Mouse (Mus musculus) hindbrain, embryonic 11.5 days (tissue): Measurements from ENCODE around the gene Rtn4ip1. TPM values are rescaled to one million over a fixed set of nuclear protein-coding genes. Genes with fewer than 3 reads are reported as not detected.
A peak's percentile ranks its signal among the peaks of the same experiment; 100 is the strongest.

Experiments
- ATAC-seq: fragments of 200-750 bp; cut with Nextera tagmentation; 2 replicates; pipeline ENCODE4 v1.8.0; 2017; ENCODE audit warnings: mild to moderate bottlenecking, moderate TSS enrichment, moderate library complexity; ENCODE audit not compliant: low FRiP score
- DNase-seq: peaks from one replicate; pipeline ENCODE4 v3.0.0-alpha.2; 2015; ENCODE audit warnings: low spot score
- H3K27ac ChIP-seq: fragments of 300-500 bp; sonication (generic); 2 replicates; pipeline ENCODE4 v1.5.1; 2014; ENCODE audit warnings: mild to moderate bottlenecking, low read depth, low read length
- H3K27me3 ChIP-seq: fragments of 300-500 bp; sonication (generic); 2 replicates; pipeline ENCODE4 v1.6.1; 2014; ENCODE audit warnings: mild to moderate bottlenecking, low read length, moderate library complexity, mixed read lengths; ENCODE audit not compliant: control insufficient read depth, insufficient read depth
- H3K36me3 ChIP-seq: fragments of 300-500 bp; sonication (generic); 2 replicates; pipeline ENCODE4 v1.6.1; 2014; ENCODE audit warnings: mild to moderate bottlenecking, low read length, moderate library complexity, mixed read lengths; ENCODE audit not compliant: control insufficient read depth, insufficient read depth
- H3K4me1 ChIP-seq: fragments of 300-500 bp; sonication (generic); replicated peaks from 2 replicates; pipeline ENCODE4 v1.6.1; 2014; ENCODE audit warnings: low read length, mixed read lengths; ENCODE audit not compliant: control insufficient read depth, insufficient read depth
- H3K4me2 ChIP-seq: fragments of 300-500 bp; sonication (generic); replicated peaks from 2 replicates; pipeline ENCODE4 v1.6.1; 2014; ENCODE audit warnings: mild to moderate bottlenecking, low read depth, low read length
- H3K4me3 ChIP-seq: fragments of 300-500 bp; sonication (generic); 2 replicates; pipeline ENCODE4 v1.5.1; 2014; ENCODE audit warnings: low read depth, low read length
- H3K9ac ChIP-seq: fragments of 300-500 bp; sonication (generic); 2 replicates; pipeline ENCODE4 v1.6.1; 2014; ENCODE audit warnings: low read depth, low read length
- H3K9me3 ChIP-seq: fragments of 300-500 bp; sonication (generic); 2 replicates; pipeline ENCODE4 v1.6.1; 2016; ENCODE audit warnings: low read length; ENCODE audit not compliant: control insufficient read depth
- WGBS: fragments of 180-500 bp; shearing (Covaris S2); extraction: QIAGEN DNeasy Blood & Tissue Kit; methylation state at CpG from one replicate; pipeline ENCODE4 v1.1.7; 2014; 5-methylcytosine and 5-hydroxymethylcytosine counted together
- polyA plus RNA-seq: library from polyadenylated mRNA; unstranded; fragments of >200 nt; fragmentation: Nextera tagmentation; extraction: Ambion mirVana; gene quantifications from 2 replicates; pipeline ENCODE4 v1.2.1, GENCODE M21; 2014

Gene Rtn4ip1
- polyA plus RNA-seq, 1 experiment from 2014 or later = 20.0 TPM

- no peak overlapping the region for H3K27ac ChIP-seq
- H3K4me3 ChIP-seq = no peak overlapping the region
- 94% methylated on average over 8 of the region's 8 CpGs for WGBS
- H3K27me3 ChIP-seq = no peaks in the 10 kb centered on the region
- ATAC-seq (no peak), DNase-seq (no peak)
- H3K9me3 ChIP-seq = no peaks in the 10 kb centered on the region
- no peak overlapping the region for H3K9ac ChIP-seq
- H3K4me2 ChIP-seq = no peak overlapping the region
- H3K4me1 ChIP-seq = no peaks in the 10 kb centered on the region
- no peaks in the 10 kb centered on the region for H3K36me3 ChIP-seq
Measured at GRCm38 (mm10) chr10:43896065-43896464, 5.5 kb upstream of the Rtn4ip1 start.

- Histone ChIP-seq H3K36me3 (no peaks in the 10 kb centered on the region), H3K9me3 (no peaks in the 10 kb centered on the region), H3K27ac (no peak overlapping the region), H3K4me3 (no peak overlapping the region), H3K4me2 (no peak overlapping the region), H3K27me3 (no peaks in the 10 kb centered on the region), H3K4me1 (no peaks in the 10 kb centered on the region), H3K9ac (no peak overlapping the region)
- WGBS = 92% methylated on average over 7 of the region's 7 CpGs
- ATAC-seq = no peak
- no peak for DNase-seq
Measured at GRCm38 (mm10) chr10:43898276-43898675, 3.3 kb upstream of the Rtn4ip1 start.

DNA sequence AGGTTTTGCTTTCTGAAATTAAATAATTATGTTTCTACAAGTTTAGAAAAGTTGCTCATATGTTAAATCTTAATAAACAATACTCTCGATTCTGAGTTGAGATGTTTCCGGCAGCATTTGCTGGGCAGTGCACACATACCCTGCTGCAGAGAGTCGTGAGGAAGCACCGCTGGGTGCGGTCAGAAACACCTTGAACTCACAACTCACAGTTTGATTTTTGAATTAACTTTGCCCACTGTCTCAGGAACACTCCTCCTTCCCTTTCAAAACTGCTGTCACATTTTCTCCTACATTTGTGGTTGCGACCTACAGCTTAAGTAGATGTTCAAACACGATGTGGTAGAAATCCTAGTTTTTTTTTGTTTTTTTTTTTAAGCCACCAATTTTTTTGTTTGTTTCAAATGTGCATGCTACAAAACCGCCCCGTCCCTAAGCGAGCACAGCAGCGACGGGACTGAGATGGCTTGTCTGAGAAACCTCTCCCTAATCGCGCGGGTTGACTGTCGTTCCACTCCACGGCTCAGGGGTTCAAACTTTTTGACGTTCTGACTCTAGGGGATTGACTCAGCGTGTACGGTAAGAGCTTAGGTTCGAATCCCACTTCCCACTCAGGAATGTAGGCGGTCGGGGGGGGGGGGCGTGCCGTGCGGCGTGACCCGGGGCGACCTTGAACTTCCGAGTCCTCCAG, 580 bp upstream of the Rtn4ip1 start:
- Histone ChIP-seq H3K9me3 (no peaks in the 10 kb centered on the region), H3K4me1 (no peaks in the 10 kb centered on the region), H3K4me3 (peak overlapping the region; percentile 73), H3K9ac (peak overlapping the region; percentile 69), H3K27ac (peak overlapping the region; percentile 55; the same call in 1 of the 2 replicates), H3K36me3 (no peaks in the 10 kb centered on the region), H3K4me2 (peak overlapping the region; percentile 43), H3K27me3 (no peaks in the 10 kb centered on the region)
- WGBS = 10% methylated on average over 29 of the region's 30 CpGs
- DNase-seq = peak; percentile 15
- no peak; the same call in 1 of the 2 replicates for ATAC-seq

DNA sequence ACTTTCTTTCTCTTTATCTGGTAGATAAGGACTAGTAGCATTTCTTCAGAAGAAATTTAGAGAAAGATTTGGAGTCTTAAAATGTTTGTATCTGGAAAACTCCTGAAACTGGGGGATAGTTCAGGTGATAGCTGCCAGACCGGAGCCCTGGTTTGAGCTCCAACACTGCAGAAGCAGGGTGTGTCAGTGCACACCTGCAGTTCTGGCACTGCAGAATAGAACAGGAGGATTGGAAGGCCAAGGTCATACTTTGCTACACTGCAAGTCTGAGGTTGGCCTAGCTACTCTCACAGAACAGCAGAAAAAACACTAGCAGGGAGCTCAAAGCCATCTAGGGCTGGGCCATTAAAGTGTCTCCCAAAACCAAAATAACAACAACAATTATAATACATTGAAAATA, 3.0 kb downstream of the Rtn4ip1 start:
- WGBS = 94% methylated on average over 1 of the region's 1 CpGs
- Histone ChIP-seq H3K9me3 (no peaks in the 10 kb centered on the region), H3K4me3 (no peak overlapping the region), H3K9ac (no peak overlapping the region), H3K27me3 (no peaks in the 10 kb centered on the region), H3K4me2 (no peak overlapping the region), H3K27ac (no peak overlapping the region), H3K4me1 (no peaks in the 10 kb centered on the region), H3K36me3 (no peaks in the 10 kb centered on the region)
- ATAC-seq (no peak), DNase-seq (no peak)

GRCm38 (mm10) chr10:43910032-43910872, 8.6 kb downstream of the Rtn4ip1 start:
- Histone ChIP-seq H3K4me3 (no peak overlapping the region), H3K4me2 (no peak overlapping the region), H3K9ac (no peak overlapping the region), H3K27me3 (no peaks in the 10 kb centered on the region), H3K4me1 (no peaks in the 10 kb centered on the region), H3K27ac (no peak overlapping the region), H3K36me3 (no peaks in the 10 kb centered on the region), H3K9me3 (no peaks in the 10 kb centered on the region)
- WGBS = 86% methylated on average over 12 of the region's 12 CpGs
- DNase-seq (no peak), ATAC-seq (no peak)

GRCm38 (mm10) chr10:43910873-43911142, 9.2 kb downstream of the Rtn4ip1 start:
- no peak overlapping the region for H3K4me3 ChIP-seq
- ATAC-seq (no peak), DNase-seq (no peak)
- WGBS = 92% methylated on average over 8 of the region's 8 CpGs
- H3K27me3 ChIP-seq = no peaks in the 10 kb centered on the region
- H3K27ac ChIP-seq = no peak overlapping the region
- H3K4me2 ChIP-seq = no peak overlapping the region
- no peak overlapping the region for H3K9ac ChIP-seq
- no peaks in the 10 kb centered on the region for H3K36me3 ChIP-seq
- no peaks in the 10 kb centered on the region for H3K4me1 ChIP-seq
- no peaks in the 10 kb centered on the region for H3K9me3 ChIP-seq

DNA sequence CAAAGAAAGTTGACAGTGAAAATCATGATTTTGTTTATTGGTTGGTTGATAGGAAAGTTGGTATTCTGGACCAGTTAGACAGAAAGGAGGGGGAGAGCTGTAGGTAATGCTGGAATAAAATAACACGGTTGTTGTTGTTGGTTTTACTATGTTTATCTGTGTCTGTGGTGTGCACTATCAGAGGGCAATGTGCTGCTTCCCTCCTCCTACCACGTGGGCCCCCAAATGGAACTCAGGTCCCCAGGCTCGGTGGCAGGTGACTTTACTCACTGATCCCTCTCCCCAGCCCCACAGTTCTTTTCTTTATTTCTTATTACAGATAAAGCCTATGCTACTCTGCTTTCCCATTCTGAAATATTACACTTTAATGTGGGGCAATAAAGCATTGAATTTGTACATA, 10.6 kb downstream of the Rtn4ip1 start:
- no peak for ATAC-seq
- Histone ChIP-seq H3K4me1 (no peaks in the 10 kb centered on the region), H3K27me3 (no peaks in the 10 kb centered on the region), H3K9ac (no peak overlapping the region), H3K4me2 (no peak overlapping the region), H3K9me3 (no peaks in the 10 kb centered on the region), H3K4me3 (no peak overlapping the region), H3K27ac (no peak overlapping the region), H3K36me3 (no peaks in the 10 kb centered on the region)
- 87% methylated on average over 3 of the region's 3 CpGs for WGBS
- DNase-seq = no peak

DNA sequence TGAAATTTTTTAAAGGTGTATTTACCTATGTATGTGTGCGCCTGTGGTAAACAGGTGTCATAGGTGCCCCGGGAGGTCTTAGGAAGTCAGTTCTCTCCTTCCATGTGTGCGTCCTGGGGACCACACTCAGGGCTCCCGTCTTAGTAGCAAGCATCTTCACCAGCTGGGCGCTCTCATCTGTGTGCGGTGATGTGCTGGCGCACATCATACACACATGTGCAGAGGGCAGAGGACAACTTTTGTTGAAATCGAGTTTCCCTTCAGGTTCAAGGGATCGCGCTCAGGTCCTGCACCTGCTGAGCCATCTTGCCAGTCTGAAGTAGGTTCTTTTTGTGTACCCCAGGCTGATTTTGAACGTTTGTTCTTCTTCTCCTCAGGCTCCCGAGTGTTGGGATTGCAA, 14.6 kb downstream of the Rtn4ip1 start:
- no peak overlapping the region for H3K27ac ChIP-seq
- no peaks in the 10 kb centered on the region for H3K9me3 ChIP-seq
- no peaks in the 10 kb centered on the region for H3K4me1 ChIP-seq
- no peaks in the 10 kb centered on the region for H3K27me3 ChIP-seq
- no peak overlapping the region for H3K4me3 ChIP-seq
- no peak overlapping the region for H3K9ac ChIP-seq
- H3K4me2 ChIP-seq = no peak overlapping the region
- no peak for ATAC-seq
- WGBS = 85% methylated on average over 12 of the region's 12 CpGs
- no peak for DNase-seq
- no peaks in the 10 kb centered on the region for H3K36me3 ChIP-seq

DNA sequence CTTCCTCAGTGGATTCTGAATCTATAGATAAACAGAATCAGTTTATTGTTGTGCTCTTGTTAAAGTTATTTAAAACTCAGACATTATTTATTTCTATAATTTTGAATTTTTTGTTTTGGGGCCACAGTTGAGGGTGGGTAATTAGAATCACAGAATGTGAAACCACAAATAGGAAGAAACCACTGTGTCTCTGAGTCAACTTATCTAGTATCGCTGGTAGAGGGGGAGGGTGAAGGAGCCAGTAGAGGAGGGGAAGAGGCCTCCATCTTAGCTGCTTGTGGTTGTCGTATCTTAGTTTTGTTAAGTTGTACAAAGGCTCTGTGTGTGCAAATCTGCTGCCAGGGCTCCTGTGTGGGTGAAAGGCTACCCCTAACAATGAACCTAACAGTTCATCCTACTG, 15.1 kb downstream of the Rtn4ip1 start:
- no peaks in the 10 kb centered on the region for H3K27me3 ChIP-seq
- no peak overlapping the region for H3K9ac ChIP-seq
- no peaks in the 10 kb centered on the region for H3K4me1 ChIP-seq
- WGBS = 84% methylated on average over 2 of the region's 2 CpGs
- ATAC-seq = no peak
- H3K36me3 ChIP-seq = no peaks in the 10 kb centered on the region
- H3K4me3 ChIP-seq = no peak overlapping the region
- H3K4me2 ChIP-seq = no peak overlapping the region
- H3K27ac ChIP-seq = no peak overlapping the region
- no peaks in the 10 kb centered on the region for H3K9me3 ChIP-seq
- DNase-seq = no peak
